Mouse (Mus musculus): ENCODE data around the gene Tnxb.

DNA sequence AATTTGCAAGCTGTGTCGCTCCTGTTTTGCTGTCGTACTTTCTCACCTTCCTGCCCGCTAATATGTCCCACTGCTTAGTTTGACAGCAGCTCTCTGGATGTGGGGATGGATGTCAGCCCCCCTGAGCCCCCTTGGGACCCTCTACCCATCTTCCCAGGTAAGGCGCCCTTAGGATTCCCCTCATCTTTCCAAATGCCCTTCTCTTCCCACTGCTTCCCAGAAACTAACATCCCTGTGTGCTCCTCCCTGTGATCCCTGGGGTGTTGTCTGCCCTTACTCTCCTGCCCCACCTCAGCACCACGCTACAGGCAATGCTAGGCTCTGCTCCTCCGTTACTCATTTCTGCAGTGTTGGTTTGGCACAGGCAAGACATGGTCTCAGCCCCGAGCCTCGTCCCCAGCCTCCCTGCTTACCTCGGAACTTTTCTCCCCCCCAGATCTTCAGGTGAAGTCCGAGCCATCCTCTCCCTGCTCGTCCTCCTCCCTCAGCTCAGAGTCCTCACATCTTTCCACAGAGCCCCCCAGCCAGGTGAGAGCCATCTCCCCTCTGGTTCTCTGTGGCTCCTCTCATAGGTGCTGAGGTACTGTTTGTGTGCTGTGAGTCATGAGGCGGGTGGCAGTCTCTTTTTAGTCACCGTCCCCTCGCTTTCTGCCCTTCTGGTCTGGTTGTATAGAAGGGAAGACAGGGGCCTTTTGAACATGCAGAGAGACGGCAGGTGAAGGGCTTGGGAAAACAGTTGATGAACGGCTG is 22.0 kb upstream of the Tnxb start:
- no peak for TF ChIP-seq EP300 (IDR thresholded peaks at IDR 0.05; ENCODE audit: low read depth)
- TF ChIP-seq CTCF (IDR thresholded peaks at IDR 0.05; ENCODE audit: low read depth): no peak

Data from liver, postnatal 0 days (tissue).